ENCODE assay signal across 18 mouse cellular contexts in genomic region chr5:113215610-113216011, GRCm38 (mm10). TPM values are rescaled to one million over a fixed set of nuclear protein-coding genes. Genes with fewer than 3 reads are reported as not detected.
DNase-seq lines count a peak whose midpoint lies in the region; ATAC-seq and TF ChIP-seq lines count a peak whose summit lies in the region.
"Had no signal": no experiment of that assay in that cellular context is flagged by ENCODE, and none has a peak within 500 bp of the region (broad histone marks: within the 10 kb centered on the region; RNA-seq: fewer than 3 reads in every experiment).

No protein-coding gene starts in this region.

- H3K27ac ChIP-seq in midbrain, embryonic 11.5 days (ENCODE audit: low read depth, low read length), result no peak overlapping the region
- H3K27ac ChIP-seq in midbrain, embryonic 15.5 days, result no peak overlapping the region
- no peak overlapping the region; the same call in 1 of the 2 replicates for H3K27ac ChIP-seq in small intestine, adult 2 months (ENCODE audit: insufficient read depth, low read depth, low read length)
- H3K27ac ChIP-seq: embryonic facial prominence, embryonic 10.5 days had no signal

- no peak for TF ChIP-seq CTCF in small intestine, adult 2 months (IDR thresholded peaks at IDR 0.05; ENCODE audit: extremely low read depth, insufficient read length, insufficient replicate concordance, low read depth, low read length)

- DNase-seq in kidney, adult 9 months, result peak; percentile 34
- no peak for DNase-seq in kidney, adult 11 months
- DNase-seq in midbrain, embryonic 11.5 days (ENCODE audit: low spot score, missing footprints), result peak; percentile 49
- peak; percentile 38 for DNase-seq in R1 (ENCODE audit: low read depth, low spot score)
- DNase-seq: cerebellum, postnatal 14 days had no signal

- H3K27me3 ChIP-seq in midbrain, embryonic 11.5 days (ENCODE audit: control insufficient read depth, insufficient read depth, low read length), result no peaks in the 10 kb centered on the region
- H3K27me3 ChIP-seq in midbrain, embryonic 15.5 days (replicated peaks), result no peaks in the 10 kb centered on the region
- H3K27me3 ChIP-seq in small intestine, adult 2 months (ENCODE audit: control insufficient read depth, insufficient read depth, low read length), result no peaks in the 10 kb centered on the region

- H3K36me3 ChIP-seq in midbrain, embryonic 11.5 days (ENCODE audit: control insufficient read depth, insufficient read depth, low read length), result no peaks in the 10 kb centered on the region
- no peaks in the 10 kb centered on the region for H3K36me3 ChIP-seq in midbrain, embryonic 15.5 days (replicated peaks)
- H3K36me3 ChIP-seq in small intestine, adult 2 months (ENCODE audit: control insufficient read depth, insufficient read depth, low read length), result peaks cover 16% of the 10 kb centered on the region
- H3K36me3 ChIP-seq: embryonic facial prominence, embryonic 10.5 days had no signal

- H3K4me2 ChIP-seq in midbrain, embryonic 11.5 days, result no peak overlapping the region
- no peak overlapping the region for H3K4me2 ChIP-seq in midbrain, embryonic 15.5 days
- H3K4me2 ChIP-seq: liver, embryonic 11.5 days had no signal

- TF ChIP-seq POLR2A in small intestine, adult 2 months (IDR thresholded peaks at IDR 0.05; ENCODE audit: low read depth, low read length), result no peak; the same call in 1 of the 2 replicates

- no peak overlapping the region for H3K4me3 ChIP-seq in midbrain, embryonic 11.5 days (ENCODE audit: low read depth, low read length)
- no peak overlapping the region for H3K4me3 ChIP-seq in midbrain, embryonic 15.5 days
- peak overlapping the region; percentile 90 for H3K4me3 ChIP-seq in small intestine, adult 2 months (ENCODE audit: low read depth, low read length)
- H3K4me3 ChIP-seq: embryonic facial prominence, embryonic 10.5 days had no signal

- no peak for ATAC-seq in midbrain, embryonic 11.5 days (ENCODE audit: low FRiP score)
- no peak for ATAC-seq in midbrain, embryonic 15.5 days (replicated peaks)
- no peak for ATAC-seq in granulocyte monocyte progenitor cell, adult 5-6 weeks (replicated peaks; ENCODE audit: poor library complexity, severe bottlenecking)
- ATAC-seq: CD4-positive, CD25-positive, alpha-beta regulatory T cell, adult 4 months; hindbrain, embryonic 16.5 days had no signal

- no peak overlapping the region for H3K9ac ChIP-seq in midbrain, embryonic 11.5 days (ENCODE audit: low read length)
- H3K9ac ChIP-seq in midbrain, embryonic 15.5 days, result no peak overlapping the region

- no peaks in the 10 kb centered on the region for H3K9me3 ChIP-seq in midbrain, embryonic 11.5 days (ENCODE audit: control insufficient read depth, low read length)
- no peaks in the 10 kb centered on the region for H3K9me3 ChIP-seq in midbrain, embryonic 15.5 days
- H3K9me3 ChIP-seq: embryonic facial prominence, embryonic 10.5 days had no signal

- 81% methylated on average over 8 of the region's 9 CpGs for WGBS in midbrain, embryonic 11.5 days
- 87% methylated on average over 9 of the region's 9 CpGs for WGBS in midbrain, embryonic 15.5 days
- 79% methylated on average over 9 of the region's 9 CpGs for WGBS in small intestine, adult 2 months

- H3K4me1 ChIP-seq in midbrain, embryonic 11.5 days (ENCODE audit: control insufficient read depth, insufficient read depth, low read length), result peaks cover 2% of the 10 kb centered on the region
- H3K4me1 ChIP-seq in midbrain, embryonic 15.5 days, result peaks cover 3% of the 10 kb centered on the region; the same call in 1 of the 2 replicates
- H3K4me1 ChIP-seq in small intestine, adult 2 months (ENCODE audit: control insufficient read depth, insufficient read depth, insufficient read length, low read length), result peaks cover 30% of the 10 kb centered on the region

RNA-seq across cellular contexts. Expression of gene 2900026A02Rik, which starts 5.4 kb away (rescaled TPM):
- polyA plus RNA-seq in midbrain, embryonic 11.5 days (2014; fragmentation: Nextera tagmentation; extraction: Ambion mirVana), result 0.98 and 1.2 TPM in 2 replicates
- 3.9 TPM in 2 replicates for polyA plus RNA-seq in midbrain, embryonic 15.5 days (2015; fragmentation: Nextera tagmentation; extraction: Ambion mirVana)
- 24.2 and 70.8 TPM in 2 replicates for polyA plus RNA-seq in small intestine, adult 2 months (2012; rRNA removed)
- 3.0 and 4.1 TPM in 2 replicates for total RNA-seq in granulocyte monocyte progenitor cell, adult 5-6 weeks (2014; fragmentation: Nextera tagmentation)
- 0.47 and 0.88 TPM in 2 replicates for total RNA-seq in granulocyte monocyte progenitor cell, adult 5-6 weeks (2017)

RNA-seq across cellular contexts. Expression of gene Tmem211, which starts 11.1 kb away (rescaled TPM):
- 0.16 TPM in 1 of 2 replicates, not detected in the other for polyA plus RNA-seq in midbrain, embryonic 11.5 days (2014; fragmentation: Nextera tagmentation; extraction: Ambion mirVana)
- 0.09 and 0.14 TPM in 2 replicates for polyA plus RNA-seq in midbrain, embryonic 15.5 days (2015; fragmentation: Nextera tagmentation; extraction: Ambion mirVana)
- not detected in 2 replicates for polyA plus RNA-seq in small intestine, adult 2 months (2012; rRNA removed)
- total RNA-seq in granulocyte monocyte progenitor cell, adult 5-6 weeks (2014; fragmentation: Nextera tagmentation), result not detected in 2 replicates
- not detected in 2 replicates for total RNA-seq in granulocyte monocyte progenitor cell, adult 5-6 weeks (2017)
- total RNA-seq: adrenal gland, adult 18-20 months; gastrocnemius, adult 8-10 months; left cerebral cortex, adult 8-10 months; megakaryocyte progenitor cell, adult 5-6 weeks had no signal
- polyA plus RNA-seq: CD4-positive, CD25-positive, alpha-beta regulatory T cell, adult 4 months; heart, embryonic 16.5 days; hindbrain, embryonic 16.5 days; large intestine, adult 2 months; liver, embryonic 11.5 days had no signal
